Mouse (Mus musculus) layer of hippocampus, postnatal 10 days (tissue): ENCODE results near the gene Gm20388. TPM values are rescaled to one million over a fixed set of nuclear protein-coding genes. Genes with fewer than 3 reads are reported as not detected.

Experiments used
- DNase-seq, 2 experiments: peaks; one replicate each; pipeline ENCODE4 v3.0.0; 2021; ENCODE audit warnings: low spot score in 2 of 2
- total RNA-seq, 2 experiments: library from RNA; stranded (reverse); gene quantifications; 2 replicates each; pipeline ENCODE4 v1.2.3; 2021

Gm20388 gene
- total RNA-seq, 2 experiments from 2014 or later, result not detected

DNA sequence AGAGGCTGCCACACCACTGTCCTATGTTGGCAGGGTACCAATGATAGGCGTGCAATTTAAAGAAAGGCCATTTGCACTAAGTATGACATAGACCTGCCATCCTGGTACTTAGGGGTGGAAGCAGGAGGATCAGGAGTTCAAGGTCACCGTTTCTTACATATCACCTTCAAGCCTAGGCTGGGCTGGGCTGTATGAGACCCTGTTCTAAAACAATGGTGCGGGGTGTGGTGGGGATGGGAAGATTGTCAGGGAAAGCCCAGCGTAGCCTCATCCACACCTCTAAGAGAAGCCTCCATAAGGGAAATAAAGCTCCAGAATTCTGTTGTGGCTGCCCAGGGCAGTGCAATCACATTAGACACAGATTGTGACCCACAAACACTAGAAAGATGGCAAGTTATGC, 4324.9 kb downstream of the Gm20388 start:
- DNase-seq, result no peak

DNA sequence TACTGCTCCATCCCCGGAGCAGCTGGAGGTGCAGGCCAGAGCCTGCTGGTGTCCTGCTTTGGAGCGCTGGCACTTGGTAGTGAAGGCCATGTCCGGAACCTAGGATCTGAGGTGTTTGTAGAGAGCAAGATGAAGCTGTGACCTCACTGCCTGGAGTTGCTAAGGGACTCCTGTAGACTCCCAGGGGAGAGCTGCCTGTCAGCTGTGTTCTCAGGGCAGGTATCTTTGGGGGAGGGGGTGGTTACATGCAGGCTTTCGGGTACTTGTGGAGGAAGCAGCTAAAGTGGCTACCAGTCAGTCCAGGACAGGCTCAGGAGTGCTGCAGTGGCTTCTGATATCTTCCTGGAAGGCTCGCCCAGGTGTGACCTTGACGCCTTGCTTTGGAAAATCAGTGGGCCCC, 4328.7 kb downstream of the Gm20388 start:
- DNase-seq, result no peak

DNA sequence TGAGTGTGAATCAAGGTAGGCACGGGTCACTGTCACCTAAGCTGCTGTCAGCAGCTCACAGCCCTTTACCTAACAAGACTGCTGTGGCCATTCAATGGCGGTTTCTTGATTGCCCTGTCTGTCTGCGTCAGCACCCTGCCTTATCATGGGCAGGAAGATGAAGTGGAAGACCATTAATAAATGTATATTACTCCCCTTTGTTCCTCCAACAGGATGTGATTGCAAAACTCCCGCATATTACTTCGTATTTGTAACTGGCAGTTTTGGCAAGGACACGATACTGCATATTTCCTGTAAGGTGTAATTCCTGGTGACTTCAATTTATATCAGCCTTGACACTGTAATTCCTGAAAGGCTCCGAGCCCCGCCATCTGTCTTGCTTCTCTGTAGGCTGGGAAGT, 4330.3 kb downstream of the Gm20388 start:
- no peak for DNase-seq

DNA sequence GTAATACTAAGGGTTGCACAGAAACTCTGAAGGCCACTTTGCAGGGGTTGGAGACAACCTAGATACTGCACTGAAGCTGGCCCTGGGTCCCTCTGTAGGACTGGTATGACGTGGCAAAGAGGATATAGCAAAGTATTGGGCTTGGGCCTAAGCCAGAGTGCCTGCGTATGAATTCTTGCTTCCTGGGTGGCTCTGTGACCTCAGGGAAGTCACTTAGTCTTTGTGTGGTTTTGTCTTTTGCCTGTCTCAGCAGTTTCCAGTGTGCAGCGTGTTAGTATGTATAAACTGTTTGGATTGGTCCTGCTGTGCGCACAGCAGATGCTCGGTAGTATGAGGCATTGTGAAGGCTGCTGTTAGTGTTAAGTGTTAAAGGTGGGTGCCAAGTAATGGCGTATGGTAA, 4331.6 kb downstream of the Gm20388 start:
- no peak for DNase-seq

DNA sequence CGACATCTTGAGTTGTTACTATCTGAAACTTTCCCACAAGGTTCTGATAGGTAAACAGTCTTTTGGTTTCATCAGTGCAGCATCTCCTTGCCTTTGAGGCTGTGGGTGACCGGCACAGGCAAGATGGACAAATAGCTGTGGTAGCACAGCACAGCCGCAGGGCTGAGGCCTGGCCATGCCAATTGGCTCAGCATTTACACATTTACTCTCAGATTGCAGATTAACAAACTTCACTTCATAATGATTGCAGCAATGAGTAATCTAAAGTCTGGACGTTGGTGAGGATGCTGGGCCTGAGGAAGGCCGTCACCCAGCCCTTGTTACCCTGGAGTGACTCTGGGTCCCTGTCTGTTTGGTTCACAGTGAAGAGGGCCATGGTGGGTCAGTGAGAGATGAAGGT, 4332.3 kb downstream of the Gm20388 start:
- no peak for DNase-seq

DNA sequence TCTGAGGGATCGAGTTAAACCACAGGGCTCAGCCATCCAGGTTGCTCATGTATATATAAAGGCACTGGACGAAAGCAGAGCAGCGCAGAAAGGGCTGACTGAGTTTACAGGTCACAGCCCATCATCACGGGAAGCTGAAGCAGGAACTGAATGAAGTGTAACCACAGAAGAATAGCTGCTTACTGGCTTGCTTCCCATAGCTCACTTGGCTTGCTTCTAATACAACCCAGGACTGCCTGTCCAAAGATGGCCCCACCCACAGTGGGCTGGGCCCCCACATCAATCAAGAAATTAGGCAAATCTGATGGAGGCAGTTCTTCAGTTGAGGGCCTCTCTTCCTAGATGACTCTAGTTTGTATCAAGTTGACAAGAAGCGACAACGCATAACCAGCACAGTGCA, 4336.9 kb downstream of the Gm20388 start:
- DNase-seq, result no peak

DNA sequence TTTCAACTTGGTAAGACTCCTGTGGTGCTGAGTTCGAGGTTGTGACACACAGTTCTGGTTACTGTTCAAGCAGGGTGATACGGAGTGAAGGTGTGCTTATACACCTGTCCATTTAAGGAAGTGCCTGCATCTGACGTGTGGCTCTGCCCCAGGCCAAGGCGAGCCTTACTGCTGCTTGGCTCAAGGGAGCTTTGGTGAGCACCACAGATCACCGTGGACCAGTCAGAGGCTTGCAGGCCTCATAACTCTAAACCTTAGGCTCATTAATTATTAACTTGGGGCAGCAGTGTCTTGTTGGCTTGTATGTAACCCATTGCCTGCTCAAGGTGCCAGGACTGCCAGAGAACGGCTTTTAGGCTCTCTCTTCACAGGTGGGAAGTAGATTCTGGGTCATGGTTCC, 4338.0 kb downstream of the Gm20388 start:
- DNase-seq, result no peak

DNA sequence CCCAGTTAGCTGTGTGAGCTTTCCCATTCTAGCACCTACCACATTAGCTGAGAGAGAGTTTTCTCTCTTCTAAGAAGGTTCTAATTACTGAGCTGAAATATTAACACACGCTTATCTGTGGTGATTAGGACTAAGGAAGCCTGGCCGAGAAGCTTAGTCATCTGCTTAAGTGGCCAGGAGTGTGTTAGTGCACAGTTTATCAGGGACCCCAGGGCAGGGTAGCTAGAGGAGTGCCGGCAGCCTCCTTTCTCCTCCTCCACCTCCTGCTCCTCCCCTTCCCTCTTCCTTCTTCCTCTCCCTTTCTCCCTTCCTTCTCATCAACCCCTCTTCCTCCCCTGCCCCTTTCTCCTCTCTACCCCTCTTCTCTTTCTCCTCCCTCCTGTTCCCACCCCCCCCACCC, 4339.6 kb downstream of the Gm20388 start:
- no peak for DNase-seq

DNA sequence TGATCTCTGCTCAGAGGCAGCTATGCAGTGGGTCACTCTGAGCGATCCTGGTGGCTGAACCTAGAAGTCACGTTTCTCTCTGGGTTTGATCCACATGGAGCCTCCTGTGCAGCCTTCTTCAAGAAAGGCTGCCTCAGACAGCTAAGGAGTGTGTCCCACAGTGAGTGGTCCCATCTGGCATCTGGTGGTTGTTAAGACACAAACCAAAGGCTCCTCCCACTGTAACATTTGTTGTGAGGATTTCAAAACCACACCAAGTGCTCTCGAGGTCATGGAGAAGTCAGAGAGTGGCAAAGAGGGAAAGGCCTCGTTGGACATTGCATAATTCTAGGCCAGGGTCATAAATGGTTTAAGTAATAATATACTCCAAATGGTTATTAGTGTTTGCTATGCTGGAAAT, 4340.1 kb downstream of the Gm20388 start:
- DNase-seq, result no peak

DNA sequence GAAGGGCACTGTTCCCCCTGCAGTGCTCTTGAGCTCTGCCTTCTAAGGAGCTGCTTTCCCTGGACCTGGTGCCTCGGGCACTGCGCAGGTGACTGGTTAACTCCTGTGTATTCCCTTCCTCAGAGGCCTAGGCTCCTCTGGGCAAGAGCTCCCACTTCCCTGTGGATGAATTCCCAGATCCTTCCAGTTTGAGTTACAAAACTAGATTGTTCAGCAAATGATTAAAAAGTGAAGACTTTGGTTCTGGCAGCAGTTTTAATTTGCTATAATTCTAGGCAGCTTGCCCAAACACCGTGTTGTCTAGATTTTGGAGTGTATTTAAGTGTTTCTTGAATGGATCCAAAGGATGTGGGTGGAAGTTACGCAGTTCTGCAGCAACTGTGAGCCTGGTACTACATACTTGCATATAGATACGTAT, 4341.9 kb downstream of the Gm20388 start:
- no peak for DNase-seq

DNA sequence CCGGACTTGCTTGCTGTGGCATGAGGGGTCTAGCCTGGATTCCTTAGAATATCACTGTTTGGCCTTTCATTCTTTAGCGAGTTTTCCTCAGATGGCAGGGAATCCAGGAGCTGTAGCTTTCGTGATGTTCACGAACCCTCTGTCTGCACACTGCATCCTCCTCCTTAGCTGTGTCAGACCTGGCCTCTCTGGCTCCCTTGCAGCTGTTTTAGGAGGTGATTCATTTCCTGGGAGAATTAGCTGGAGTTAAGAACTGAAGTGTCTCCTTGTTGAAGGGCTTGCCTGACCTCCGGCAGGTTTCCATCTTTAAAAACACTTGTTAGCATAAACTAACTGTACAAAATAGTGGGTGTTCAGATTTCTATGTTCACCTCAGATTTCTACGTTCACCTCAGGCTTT, 4343.3 kb downstream of the Gm20388 start:
- no peak for DNase-seq

DNA sequence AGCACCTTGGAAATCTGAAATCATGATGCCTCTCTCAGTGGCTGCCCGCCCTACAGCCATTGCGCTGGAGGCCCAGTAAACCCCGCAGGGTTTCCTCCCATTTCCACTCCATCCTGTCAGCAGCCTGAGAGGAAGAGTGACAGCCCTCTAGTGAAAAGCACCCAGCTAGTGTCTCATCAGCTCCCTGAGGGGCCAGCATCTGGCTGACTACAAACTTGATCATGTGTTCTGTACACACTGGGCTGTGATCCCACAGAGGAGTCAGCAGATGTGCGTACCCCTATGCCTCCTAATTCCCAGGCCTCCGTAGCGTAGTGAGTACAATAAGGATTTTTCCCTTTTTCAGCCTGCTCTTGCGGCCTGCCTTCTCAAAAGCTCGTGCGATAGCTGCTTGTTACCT, 4346.2 kb downstream of the Gm20388 start:
- DNase-seq, result no peak

DNA sequence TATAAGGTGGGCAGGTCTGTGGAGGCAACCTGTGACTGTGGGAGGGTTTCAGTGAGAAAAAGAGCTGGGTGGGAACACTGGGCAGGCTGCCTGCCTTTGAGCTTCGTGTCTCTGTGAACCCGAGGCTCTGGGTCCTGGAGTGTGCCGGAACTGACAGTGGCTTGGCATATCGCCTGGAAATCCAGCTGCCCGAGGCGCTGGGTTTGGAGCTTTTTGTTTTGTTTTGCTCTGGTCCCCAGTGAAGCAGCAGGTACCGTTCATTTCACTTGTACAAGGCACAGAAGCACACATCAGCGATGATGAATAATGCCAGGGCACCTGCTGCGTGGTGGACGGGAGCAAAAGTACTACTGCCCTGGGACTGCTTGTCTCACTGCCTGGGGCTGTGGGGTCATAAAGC, 4346.7 kb downstream of the Gm20388 start:
- peak; percentile 61 to 63 for DNase-seq

DNA sequence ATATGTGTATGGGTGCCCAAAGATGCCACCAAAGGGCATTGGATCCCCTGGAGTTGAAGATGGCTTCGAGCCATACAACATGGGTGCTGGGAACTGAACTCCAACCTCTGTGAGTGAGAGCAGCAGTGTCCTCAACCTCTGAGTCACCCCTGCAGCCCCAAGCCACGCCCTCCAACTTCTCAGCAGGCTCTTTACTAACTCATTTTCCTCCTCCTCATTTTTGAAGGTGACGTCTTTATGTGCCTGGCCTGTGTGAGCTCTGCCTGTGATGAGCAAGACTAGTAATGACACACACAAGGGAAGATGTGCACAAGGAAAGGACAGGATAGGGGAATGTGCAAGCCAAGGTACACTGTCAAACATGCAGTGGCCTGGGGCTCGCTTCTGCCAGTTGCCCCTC, 4348.5 kb downstream of the Gm20388 start:
- DNase-seq, result no peak

DNA sequence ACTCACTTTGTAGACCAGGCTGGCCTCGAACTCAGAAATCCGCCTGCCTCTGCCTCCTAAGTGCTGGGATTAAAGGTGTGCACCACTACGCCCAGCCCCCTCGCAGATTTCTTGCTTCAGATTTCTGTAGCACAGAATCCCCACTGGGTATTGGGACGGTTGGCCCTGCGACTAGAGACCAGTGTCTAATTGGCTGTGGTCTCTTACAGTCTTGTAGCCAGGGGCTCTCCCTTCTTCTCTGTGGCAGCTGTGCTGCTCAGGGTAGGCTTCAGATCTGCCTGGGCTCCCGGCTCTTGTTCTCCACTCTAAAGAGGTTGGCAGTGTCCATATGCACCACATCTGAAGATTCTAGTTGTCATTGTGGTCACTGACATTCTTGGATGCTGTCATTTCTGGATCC, 4349.3 kb downstream of the Gm20388 start:
- no peak for DNase-seq

DNA sequence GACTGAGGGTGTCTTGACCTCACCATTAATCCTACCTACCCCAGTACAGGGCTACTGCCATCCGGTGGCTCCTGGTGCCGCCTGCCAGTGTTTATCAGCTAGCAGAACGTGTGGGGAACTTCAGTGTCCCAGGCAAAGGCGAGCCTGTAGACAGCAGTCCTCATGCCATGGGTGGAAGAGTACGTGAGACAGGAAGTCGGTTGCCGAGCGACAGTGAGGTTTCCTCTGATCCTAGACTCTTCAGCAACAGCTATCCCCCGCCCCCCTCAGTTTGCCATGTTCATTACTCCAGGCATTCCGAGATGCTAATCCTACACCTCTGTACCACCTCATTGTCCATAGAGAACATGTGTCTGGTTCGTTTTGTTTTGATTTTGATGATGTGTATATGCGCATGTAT, 4349.7 kb downstream of the Gm20388 start:
- DNase-seq, result no peak

DNA sequence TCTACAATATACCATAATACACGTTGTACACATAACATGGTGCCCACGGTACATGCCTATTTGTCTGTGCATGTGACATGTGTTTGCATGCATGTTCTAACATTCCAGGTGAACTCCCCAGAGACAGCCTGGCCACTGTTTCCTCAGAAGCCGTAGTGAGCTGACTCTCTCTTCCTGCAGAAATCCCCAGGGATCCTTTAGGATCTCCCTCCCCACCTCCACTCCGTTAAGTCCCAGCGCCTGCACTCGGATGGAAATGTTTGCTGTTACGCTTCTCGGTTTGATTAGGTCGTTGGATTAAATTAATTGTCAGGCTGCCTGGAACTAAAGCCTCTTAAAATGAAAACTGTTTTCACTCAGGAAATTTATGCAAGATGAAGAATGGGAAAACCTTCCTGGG, 4352.4 kb downstream of the Gm20388 start:
- no peak for DNase-seq

DNA sequence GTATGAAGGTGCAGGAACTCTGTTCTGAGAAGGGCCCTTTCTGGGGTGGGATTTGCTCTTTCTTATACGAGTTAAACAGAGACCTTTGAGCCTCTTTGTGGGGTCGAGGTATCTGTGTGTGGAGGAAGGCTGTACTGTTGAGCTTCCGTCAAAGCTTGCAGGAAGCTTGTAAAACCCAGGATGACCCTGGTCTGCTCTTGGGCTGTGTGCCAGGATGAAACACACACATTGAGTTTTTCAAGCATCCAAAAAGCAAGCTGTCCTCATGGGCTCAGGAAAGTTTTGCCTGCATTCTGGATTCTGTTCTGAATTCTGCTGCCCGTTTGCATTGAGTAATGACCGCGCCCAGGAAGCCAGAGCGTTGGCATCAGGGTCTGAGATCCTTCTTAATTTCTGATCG, 4353.4 kb downstream of the Gm20388 start:
- DNase-seq, result no peak

DNA sequence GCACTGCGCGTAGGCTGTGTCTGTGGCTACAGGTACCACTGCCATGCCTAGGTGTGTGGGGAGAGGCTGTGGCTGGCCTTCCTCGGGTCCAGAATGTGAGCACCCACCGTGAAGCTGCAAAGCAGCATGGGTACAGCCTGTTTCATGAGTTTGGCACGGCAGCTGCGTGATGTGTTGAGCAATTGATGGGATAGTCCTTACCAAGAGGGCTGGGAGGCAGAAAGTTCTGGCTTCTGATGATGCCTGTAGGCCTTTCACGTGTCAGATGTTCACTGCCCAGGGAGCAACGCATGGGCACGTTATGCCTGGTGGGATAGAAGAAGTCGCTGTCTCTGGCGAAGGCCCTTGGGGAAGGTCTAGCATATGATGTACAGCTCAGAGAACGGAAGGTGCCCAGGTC, 4354.0 kb downstream of the Gm20388 start:
- no peak for DNase-seq

DNA sequence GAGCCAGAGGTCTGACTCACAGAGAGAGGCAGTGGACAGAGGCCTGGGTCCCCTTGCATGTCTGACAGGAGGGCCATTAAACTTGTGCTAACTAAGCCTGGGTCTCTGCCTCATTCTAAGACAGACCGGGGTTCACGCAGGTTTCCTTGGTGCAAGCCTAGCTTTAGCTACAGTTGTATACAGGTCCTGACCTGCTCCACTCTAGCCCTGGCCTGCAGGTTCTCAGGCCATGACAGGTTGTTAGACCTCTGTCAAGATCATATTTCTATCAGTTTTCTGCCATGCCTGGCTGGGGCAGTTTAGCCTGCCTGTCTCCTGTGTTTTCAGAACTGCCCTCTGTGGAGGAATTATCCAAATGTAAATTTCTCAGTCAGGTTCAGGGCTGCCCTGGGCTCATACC, 4354.5 kb downstream of the Gm20388 start:
- DNase-seq, result no peak

DNA sequence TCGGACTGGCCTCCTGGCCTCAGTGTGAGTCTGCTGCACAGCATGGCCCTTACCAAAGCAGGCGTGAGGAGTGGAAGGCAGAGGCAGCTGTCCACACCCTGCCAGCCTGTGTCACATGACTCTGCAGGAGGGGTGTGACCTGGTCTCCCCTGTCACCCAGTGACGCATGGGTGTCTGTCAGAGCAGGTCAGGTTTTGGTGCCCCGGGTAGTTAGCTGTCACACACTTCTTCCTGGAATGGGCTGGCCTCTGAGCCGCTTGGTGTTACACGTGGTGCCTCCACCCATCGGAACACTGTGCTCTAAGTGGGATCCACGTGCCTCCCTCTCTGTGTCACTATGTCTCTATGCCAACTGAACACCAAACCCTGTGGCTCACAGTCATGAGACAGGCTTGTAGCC, 4355.2 kb downstream of the Gm20388 start:
- no peak for DNase-seq

DNA sequence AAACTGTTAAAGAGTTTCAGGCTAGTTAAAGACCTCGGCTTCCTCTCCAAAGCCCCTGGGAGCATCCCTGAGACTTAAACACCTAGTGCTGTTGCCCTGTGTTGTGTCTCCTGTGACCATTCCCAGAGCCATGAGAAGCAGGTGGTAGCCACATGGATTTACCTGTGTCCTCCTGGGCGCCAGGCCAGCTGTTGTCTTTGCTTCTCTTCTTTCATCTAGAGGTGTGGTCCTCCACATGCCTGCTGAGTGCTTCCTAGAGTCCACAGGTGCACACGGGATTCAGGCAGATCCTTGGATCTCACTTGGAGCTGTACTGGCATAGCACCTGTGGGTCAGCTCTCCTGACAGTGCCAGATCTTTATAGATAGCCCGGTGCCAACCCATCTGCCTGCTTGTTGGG, 4356.6 kb downstream of the Gm20388 start:
- no peak for DNase-seq

DNA sequence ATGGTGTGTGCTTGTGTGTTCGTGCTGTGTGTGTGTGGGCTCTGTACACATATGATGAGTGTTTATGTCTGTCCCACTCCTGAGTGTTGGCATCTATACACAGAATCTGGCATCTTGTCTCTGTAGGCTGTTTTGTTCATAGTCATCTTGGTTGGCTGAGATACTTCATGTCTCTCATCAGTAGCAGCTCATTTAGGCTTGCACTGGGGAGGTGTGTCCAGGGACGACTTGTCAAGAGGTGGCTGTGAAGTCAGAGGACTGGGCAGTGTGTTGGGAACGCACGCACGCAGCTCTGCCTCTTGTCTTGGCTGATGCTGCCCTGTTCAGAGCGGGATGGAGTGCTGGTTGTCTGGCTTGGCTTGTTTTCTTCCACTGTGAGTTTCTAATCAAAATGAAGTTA, 4359.9 kb downstream of the Gm20388 start:
- no peak for DNase-seq

DNA sequence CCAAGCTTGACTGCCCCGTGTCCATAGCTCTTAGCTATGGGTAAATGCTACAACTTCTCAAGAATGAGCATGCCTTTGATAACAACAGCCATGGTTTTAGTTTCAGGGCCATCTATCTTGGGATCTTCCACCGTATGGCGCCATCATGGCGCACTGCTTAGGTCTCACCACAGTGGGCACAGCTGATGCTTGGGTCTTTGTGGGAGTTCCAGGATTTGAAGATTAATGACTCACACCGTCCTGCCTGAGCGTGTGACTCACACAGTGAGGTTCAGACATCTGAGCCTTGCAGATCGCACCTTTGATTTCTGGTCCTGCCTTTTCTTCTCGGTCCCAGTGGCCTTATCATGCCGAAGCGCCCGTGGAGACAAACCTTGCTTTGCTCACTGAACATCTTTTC, 4360.3 kb downstream of the Gm20388 start:
- DNase-seq, result no peak

DNA sequence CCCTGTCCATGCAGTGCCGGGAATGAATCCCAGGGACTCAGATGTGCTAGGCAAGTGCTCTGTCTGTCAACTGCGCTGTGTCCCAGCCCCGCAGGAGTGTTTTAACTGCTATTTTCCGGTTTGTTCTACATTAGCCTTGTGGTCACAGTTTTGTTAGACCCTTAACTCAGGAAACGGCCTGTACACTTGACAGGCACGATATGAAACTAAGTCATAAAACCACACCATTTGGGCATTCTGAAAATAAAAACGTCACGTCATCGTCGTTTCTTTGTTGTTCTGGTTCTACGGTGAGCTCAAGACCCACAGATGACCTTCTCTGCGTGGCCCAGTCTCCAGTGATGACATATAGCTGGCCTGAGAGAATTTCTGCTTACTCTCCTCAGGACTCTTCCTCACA, 4360.9 kb downstream of the Gm20388 start:
- DNase-seq, result no peak
